Mouse (Mus musculus) forebrain, embryonic 11.5 days (tissue): ENCODE results near the gene Fam20b. TPM values are rescaled to one million over a fixed set of nuclear protein-coding genes. Genes with fewer than 3 reads are reported as not detected.
A peak's percentile ranks its signal among the peaks of the same experiment; 100 is the strongest.

Experiments
- ATAC-seq: fragments of 200-750 bp; cut with Nextera tagmentation; replicated peaks from 2 replicates; pipeline ENCODE4 v1.8.0; 2017; ENCODE audit warnings: moderate TSS enrichment; ENCODE audit not compliant: low FRiP score
- DNase-seq: peaks from one replicate; pipeline ENCODE4 v3.0.0-alpha.2; 2017; ENCODE audit warnings: low spot score
- H3K27ac ChIP-seq: fragments of 300-500 bp; sonication (generic); 2 replicates; pipeline ENCODE4 v1.5.1; 2014; ENCODE audit warnings: low read depth, low read length
- H3K27me3 ChIP-seq: fragments of 300-500 bp; sonication (generic); 2 replicates; pipeline ENCODE4 v1.6.1; 2014; ENCODE audit warnings: mild to moderate bottlenecking, low read length, mixed read lengths; ENCODE audit not compliant: control insufficient read depth, insufficient read depth
- H3K36me3 ChIP-seq: fragments of 300-500 bp; sonication (generic); 2 replicates; pipeline ENCODE4 v1.6.1; 2014; ENCODE audit warnings: mild to moderate bottlenecking, low read length, moderate library complexity, mixed read lengths; ENCODE audit not compliant: control insufficient read depth, insufficient read depth
- H3K4me1 ChIP-seq: fragments of 300-500 bp; sonication (generic); replicated peaks from 2 replicates; pipeline ENCODE4 v1.6.1; 2014; ENCODE audit warnings: low read length, mixed read lengths; ENCODE audit not compliant: control insufficient read depth, insufficient read depth
- H3K4me2 ChIP-seq: fragments of 300-500 bp; sonication (generic); 2 replicates; pipeline ENCODE4 v1.6.1; 2014; ENCODE audit warnings: low read depth, mild to moderate bottlenecking, low read length, moderate library complexity, mixed read lengths; ENCODE audit not compliant: severe bottlenecking
- H3K4me3 ChIP-seq: fragments of 300-500 bp; sonication (generic); 2 replicates; pipeline ENCODE4 v1.5.1; 2014; ENCODE audit warnings: low read depth, low read length
- H3K9ac ChIP-seq: fragments of 300-500 bp; sonication (generic); 2 replicates; pipeline ENCODE4 v1.6.1; 2014; ENCODE audit warnings: low read length
- H3K9me3 ChIP-seq: fragments of 300-500 bp; sonication (generic); 2 replicates; pipeline ENCODE4 v1.6.1; 2016; ENCODE audit warnings: low read length, mixed read lengths; ENCODE audit not compliant: control insufficient read depth
- WGBS: fragments of 180-500 bp; shearing (Covaris S2); extraction: QIAGEN DNeasy Blood & Tissue Kit; methylation state at CpG from one replicate; pipeline ENCODE4 v1.1.7; 2014; 5-methylcytosine and 5-hydroxymethylcytosine counted together
- polyA plus RNA-seq: library from polyadenylated mRNA; unstranded; fragments of >200 nt; fragmentation: Nextera tagmentation; extraction: Ambion mirVana; gene quantifications from 2 replicates; pipeline ENCODE4 v1.2.1, GENCODE M21; 2014

The Fam20b gene
- polyA plus RNA-seq, result 22.9 and 23.4 TPM in 2 replicates

GRCm38 (mm10) chr1:156718950-156719805 lies at the start of gene Fam20b:
Gene Fam20b, minus strand, starts transcription at chr1:156719086.
- WGBS, result 2% methylated on average over 42 of the region's 47 CpGs
- Histone ChIP-seq H3K4me1 (no peaks in the 10 kb centered on the region), H3K36me3 (no peaks in the 10 kb centered on the region), H3K27ac (peak within 1 kb of the TSS; percentile 69), H3K9me3 (no peaks in the 10 kb centered on the region), H3K4me2 (peak within 1 kb of the TSS; percentile 68), H3K9ac (peak within 1 kb of the TSS; percentile 82), H3K4me3 (peak within 1 kb of the TSS; percentile 90), H3K27me3 (no peaks in the 10 kb centered on the region)
- DNase-seq (peak; percentile 99), ATAC-seq (peak; percentile 98)

- no peaks in the 10 kb centered on the region for H3K4me1 ChIP-seq
- no peak for DNase-seq
- peaks cover 8% of the 10 kb centered on the region; the same call in 1 of the 2 replicates for H3K9me3 ChIP-seq
- no peak for ATAC-seq
- H3K27ac ChIP-seq, result no peak overlapping the region
- WGBS, result 86% methylated on average over 3 of the region's 3 CpGs
- H3K9ac ChIP-seq, result no peak overlapping the region
- no peaks in the 10 kb centered on the region for H3K27me3 ChIP-seq
- no peak overlapping the region for H3K4me2 ChIP-seq
- no peak overlapping the region for H3K4me3 ChIP-seq
- no peaks in the 10 kb centered on the region for H3K36me3 ChIP-seq
These were observed 46.4 kb upstream of the Fam20b start for GRCm38 (mm10) chr1:156765311-156765710.

DNA sequence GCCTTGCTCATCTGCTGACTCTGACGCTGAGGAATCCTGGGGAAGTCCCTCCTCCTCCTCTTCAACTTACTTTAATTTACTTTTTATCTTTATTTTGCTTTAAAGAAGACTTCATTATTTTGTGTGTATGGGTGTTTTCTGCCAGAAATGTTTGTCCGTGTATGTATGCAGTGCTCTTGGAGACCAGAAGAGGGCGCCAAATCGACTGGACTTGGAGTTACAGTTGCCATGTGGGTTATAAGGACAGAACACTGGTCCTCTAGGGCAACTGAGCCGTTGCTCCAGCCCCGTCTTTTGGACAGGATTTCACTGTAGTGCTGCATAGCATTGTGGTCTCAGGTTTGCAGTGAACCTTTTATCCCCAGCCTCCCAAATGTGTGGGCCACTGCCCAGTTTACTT lies 45.7 kb upstream of the Fam20b start:
- WGBS, result 69% methylated on average over 6 of the region's 6 CpGs
- Histone ChIP-seq H3K27me3 (no peaks in the 10 kb centered on the region), H3K4me3 (no peak overlapping the region), H3K27ac (no peak overlapping the region), H3K36me3 (no peaks in the 10 kb centered on the region), H3K9ac (no peak overlapping the region), H3K9me3 (peaks cover 8% of the 10 kb centered on the region; the same call in 1 of the 2 replicates), H3K4me1 (no peaks in the 10 kb centered on the region), H3K4me2 (no peak overlapping the region)
- ATAC-seq, result no peak
- no peak for DNase-seq

GRCm38 (mm10) chr1:156763280-156763679 lies 44.4 kb upstream of the Fam20b start:
- 95% methylated on average over 6 of the region's 6 CpGs for WGBS
- Histone ChIP-seq H3K4me3 (no peak overlapping the region), H3K27me3 (no peaks in the 10 kb centered on the region), H3K27ac (no peak overlapping the region), H3K4me2 (no peak overlapping the region), H3K9me3 (peaks cover 8% of the 10 kb centered on the region; the same call in 1 of the 2 replicates), H3K36me3 (no peaks in the 10 kb centered on the region), H3K4me1 (no peaks in the 10 kb centered on the region), H3K9ac (no peak overlapping the region)
- no peak for DNase-seq
- ATAC-seq, result no peak

GRCm38 (mm10) chr1:156761430-156761801 lies 42.5 kb upstream of the Fam20b start:
- H3K36me3 ChIP-seq, result no peaks in the 10 kb centered on the region
- ATAC-seq, result no peak
- H3K4me3 ChIP-seq, result no peak overlapping the region
- H3K27ac ChIP-seq, result no peak overlapping the region
- no peaks in the 10 kb centered on the region for H3K27me3 ChIP-seq
- H3K4me1 ChIP-seq, result no peaks in the 10 kb centered on the region
- no peak overlapping the region for H3K9ac ChIP-seq
- 76% methylated on average over 10 of the region's 10 CpGs for WGBS
- H3K9me3 ChIP-seq, result no peaks in the 10 kb centered on the region; the same call in 1 of the 2 replicates
- no peak overlapping the region for H3K4me2 ChIP-seq
- no peak for DNase-seq

GRCm38 (mm10) chr1:156760549-156761429 lies 41.9 kb upstream of the Fam20b start:
- no peak for ATAC-seq
- WGBS, result 69% methylated on average over 13 of the region's 13 CpGs

GRCm38 (mm10) chr1:156758326-156758725 lies 39.4 kb upstream of the Fam20b start:
- peaks cover 5% of the 10 kb centered on the region; the same call in 1 of the 2 replicates for H3K4me1 ChIP-seq
- DNase-seq, result no peak
- no peak for ATAC-seq
- H3K36me3 ChIP-seq, result no peaks in the 10 kb centered on the region
- H3K4me2 ChIP-seq, result no peak overlapping the region
- no peak overlapping the region for H3K4me3 ChIP-seq
- WGBS, result 41% methylated on average over 4 of the region's 4 CpGs
- no peaks in the 10 kb centered on the region for H3K9me3 ChIP-seq
- H3K27ac ChIP-seq, result no peak overlapping the region
- H3K27me3 ChIP-seq, result no peaks in the 10 kb centered on the region
- H3K9ac ChIP-seq, result no peak overlapping the region

More at GRCm38 (mm10) chr1:156760549-156761429, 41.9 kb upstream of the Fam20b start:
- Histone ChIP-seq H3K4me3 (no peak overlapping the region), H3K9ac (no peak overlapping the region), H3K27me3 (no peaks in the 10 kb centered on the region), H3K4me2 (no peak overlapping the region), H3K27ac (no peak overlapping the region), H3K9me3 (no peaks in the 10 kb centered on the region; the same call in 1 of the 2 replicates), H3K36me3 (no peaks in the 10 kb centered on the region), H3K4me1 (no peaks in the 10 kb centered on the region)
- no peak for DNase-seq

DNA sequence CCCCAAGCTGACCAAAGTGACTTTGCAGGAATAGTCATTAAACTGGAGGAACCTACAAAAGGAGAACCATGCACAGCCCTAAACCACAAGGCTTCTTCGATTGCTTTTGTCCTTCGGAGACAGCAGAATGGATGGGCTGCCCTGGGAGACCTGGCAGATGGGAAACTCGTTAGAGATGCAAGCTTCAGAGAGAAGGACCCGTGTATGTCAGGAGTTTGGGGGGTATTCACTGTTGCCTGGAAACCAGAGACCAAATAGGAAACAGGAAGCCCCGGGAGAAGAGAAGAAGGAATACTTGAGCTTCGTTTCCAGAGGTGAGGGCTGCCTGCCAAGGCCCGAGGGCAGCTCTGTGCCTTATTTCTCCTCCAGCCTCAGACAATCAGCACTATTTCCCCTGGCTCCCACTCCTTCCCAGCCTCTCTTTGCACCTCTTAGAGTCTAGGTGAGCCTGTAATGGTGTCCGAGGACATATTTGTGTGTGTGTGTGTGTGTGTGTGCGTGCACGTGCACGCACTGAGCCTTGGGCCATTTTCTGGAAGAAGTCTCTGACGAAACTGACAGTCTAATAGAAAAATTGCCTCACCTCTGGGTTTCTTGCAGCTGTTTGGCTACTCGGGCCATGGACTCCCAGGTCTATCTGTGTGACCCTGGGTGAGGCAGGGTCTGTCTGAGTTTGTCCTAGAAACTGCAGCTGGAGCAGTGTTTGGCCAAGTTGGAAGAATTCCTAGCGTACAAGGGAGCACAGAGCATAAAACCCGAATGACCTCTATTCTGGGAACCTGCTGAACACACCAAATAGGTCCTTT lies 35.9 kb upstream of the Fam20b start:
- Histone ChIP-seq H3K4me3 (no peak overlapping the region), H3K4me1 (peaks cover 7% of the 10 kb centered on the region; the same call in 1 of the 2 replicates), H3K27ac (0 out of 2 replicates have a peak overlapping the region, but pooled peaks have one; percentile 15), H3K27me3 (no peaks in the 10 kb centered on the region), H3K9me3 (no peaks in the 10 kb centered on the region), H3K4me2 (no peak overlapping the region), H3K9ac (no peak overlapping the region), H3K36me3 (no peaks in the 10 kb centered on the region)
- DNase-seq (no peak), ATAC-seq (no peak)
- WGBS, result 58% methylated on average over 15 of the region's 15 CpGs
